Mouse (Mus musculus): ENCODE measurements around the gene Nudc.
A peak's percentile ranks its signal among the peaks of the same experiment; 100 is the strongest.

Gene Nudc

GRCm38 (mm10) chr4:133545272-133546231 is at the start of gene Nudc:
Nudc (minus strand) TSS chr4:133545996.
- peak; percentile 96 to 97 for DNase-seq

DNA sequence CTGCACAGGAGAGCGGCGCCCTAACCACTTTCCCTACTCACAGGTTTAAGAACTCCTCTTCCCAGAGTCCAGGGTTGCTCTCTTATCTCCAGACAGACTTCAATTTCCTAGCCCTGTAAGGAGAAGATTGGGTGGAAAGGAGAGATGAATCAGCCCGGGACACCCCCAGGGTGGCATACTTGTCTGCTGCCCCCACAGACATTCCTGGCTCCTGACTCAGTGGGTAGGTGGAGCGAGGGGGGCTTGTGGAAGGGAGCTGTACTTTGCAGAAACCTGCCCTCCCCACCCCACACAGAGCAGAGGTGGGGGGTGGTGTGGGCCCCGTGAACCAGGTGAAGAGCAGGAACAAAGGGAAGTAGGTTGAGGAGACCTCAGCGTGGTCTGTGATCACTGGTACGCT is 49.7 kb upstream of the Nudc start:
- no peak for DNase-seq

GRCm38 (mm10) chr4:133592570-133592969 is 46.8 kb upstream of the Nudc start:
- peak; percentile 83 to 84 for DNase-seq

GRCm38 (mm10) chr4:133584059-133584951 is 38.5 kb upstream of the Nudc start, which contains the start of gene Gpn2:
Gpn2 (plus strand) TSS chr4:133584362.
- DNase-seq, result peak; percentile 78 to 81

DNA sequence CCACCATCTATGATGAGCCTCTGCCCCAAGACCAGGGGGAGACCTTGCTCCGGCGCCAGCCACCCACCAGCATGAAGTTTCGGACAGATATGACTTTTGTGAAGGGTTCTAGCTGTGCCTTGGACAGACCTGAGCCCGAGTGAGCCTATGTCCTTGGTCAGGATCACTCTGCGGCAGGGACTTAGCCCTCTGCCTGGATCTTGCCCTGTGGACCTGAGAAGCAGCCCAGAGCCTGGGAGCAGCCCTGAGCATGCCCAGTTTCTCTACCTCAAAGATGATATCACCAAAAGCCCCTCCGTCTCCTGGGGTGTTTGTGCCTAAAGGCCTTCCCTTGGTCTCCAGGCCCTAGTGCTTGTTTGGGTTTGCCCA is 37.9 kb upstream of the Nudc start:
- no peak for DNase-seq

DNA sequence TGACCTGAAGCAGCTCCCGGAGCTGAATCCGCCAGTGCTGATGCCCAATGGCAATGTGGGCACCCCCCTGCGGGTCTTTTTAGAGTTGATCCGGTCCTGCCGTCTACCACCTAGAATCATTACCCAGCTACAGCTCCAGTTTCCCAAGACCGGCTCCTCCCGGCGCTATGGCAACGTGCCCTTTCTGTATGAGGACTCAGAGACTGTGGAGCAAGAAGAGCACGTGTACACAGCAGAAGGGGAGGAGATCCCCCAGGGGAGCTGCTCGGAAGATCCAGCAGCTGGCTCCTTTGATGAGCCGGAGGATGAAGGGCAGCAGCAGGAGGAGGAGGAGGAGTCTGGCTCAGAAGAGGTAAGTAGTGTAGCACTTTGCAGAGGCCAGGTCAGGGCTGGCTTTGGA is 32.2 kb upstream of the Nudc start:
- no peak for DNase-seq

DNA sequence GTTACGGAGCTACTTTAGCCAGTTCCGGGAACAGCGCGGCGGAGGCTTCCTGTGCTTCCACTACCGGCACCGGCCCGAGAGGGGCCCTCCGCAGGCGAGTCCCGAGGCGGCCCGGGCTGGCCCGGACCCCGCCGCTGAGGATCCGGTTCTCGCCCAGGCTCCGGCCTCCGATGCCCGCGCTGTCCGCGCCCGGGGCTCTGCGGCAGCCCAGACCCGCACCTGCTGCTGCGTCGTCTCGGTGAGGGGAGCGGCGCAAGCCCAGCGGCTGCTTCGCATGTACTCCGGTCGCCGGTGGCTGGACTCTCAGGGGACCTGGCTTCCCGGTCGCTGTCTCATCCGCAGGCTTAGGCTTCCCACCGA is 29.0 kb upstream of the Nudc start:
- DNase-seq, result no peak

DNA sequence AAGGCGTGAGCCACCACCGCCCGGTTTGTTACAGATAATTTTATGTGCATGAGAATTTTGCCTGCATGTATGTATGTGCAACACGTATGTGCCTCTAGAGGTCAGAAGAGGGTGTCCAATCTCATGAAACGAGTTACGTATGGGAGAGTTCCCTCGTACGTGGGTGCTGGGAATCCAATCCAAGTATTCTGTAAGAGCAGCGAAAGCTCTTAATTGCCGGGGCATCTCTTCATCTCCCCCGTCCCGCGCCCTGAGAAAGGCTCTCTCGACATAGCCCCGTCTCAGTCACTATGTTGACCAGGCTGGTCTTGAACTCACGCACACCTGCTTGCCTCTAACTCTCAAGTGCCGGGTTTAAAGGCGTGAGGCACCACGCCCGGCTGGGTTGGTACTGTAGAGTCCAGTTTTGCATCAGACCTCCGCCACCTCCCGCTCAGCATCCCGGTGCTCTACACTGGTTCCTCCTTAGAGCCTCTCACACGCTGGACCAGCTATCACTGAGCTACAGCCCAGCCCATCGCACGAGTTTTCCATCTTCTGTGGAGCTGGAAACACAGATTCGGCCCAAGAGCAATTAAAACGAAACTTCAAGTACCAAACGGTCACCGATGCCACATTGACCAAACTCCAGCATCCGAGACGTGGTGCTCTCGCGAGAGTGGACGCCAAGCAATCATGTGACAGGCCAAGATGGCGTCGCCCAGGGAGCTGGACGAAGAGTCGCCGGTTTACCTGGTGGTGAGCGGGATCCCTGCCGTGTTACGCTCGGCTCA is 28.5 kb upstream of the Nudc start, which contains the start of gene Gpatch3:
Gene Gpatch3 (plus strand): TSS at position 676 of the 773 bp plus-strand sequence.
- DNase-seq, result peak; percentile 95

GRCm38 (mm10) chr4:133570066-133570466 is 24.3 kb upstream of the Nudc start:
- DNase-seq, result no peak

DNA sequence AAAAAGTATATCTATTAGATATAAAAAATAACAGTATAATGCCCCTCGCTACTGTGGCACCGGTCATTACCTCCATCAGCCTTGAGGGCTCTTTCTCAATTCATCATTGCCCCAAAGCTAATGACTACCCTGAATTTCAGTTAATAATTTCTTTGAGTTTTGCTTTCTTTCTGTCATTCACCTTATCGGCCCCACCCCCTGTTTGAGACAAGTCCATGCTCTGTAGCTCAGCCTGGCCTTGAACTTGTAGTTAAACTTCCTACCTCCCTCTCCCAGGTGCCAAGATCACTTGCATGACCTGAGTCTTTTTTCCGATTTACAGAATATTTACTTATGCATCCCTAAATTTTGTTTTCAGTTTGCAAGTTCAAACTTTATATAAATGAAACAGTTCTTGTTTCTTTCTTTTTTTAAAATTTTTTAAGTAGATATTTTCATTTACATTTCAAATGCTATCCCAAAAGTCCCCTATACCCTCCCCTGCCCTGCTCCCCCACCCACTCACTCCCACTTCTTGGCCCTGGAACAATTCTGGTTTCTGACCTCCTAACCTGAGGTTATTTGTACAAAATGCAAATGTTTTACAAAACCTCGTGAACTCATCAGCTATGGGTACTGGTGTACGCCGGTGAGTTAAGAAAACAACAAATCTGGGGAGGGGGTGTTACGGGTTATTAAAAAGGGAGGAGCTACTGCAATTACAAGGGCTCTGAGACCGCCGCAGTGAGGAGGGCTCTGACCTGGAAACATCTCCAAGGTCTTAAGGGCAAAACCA is 23.7 kb upstream of the Nudc start:
- no peak for DNase-seq

DNA sequence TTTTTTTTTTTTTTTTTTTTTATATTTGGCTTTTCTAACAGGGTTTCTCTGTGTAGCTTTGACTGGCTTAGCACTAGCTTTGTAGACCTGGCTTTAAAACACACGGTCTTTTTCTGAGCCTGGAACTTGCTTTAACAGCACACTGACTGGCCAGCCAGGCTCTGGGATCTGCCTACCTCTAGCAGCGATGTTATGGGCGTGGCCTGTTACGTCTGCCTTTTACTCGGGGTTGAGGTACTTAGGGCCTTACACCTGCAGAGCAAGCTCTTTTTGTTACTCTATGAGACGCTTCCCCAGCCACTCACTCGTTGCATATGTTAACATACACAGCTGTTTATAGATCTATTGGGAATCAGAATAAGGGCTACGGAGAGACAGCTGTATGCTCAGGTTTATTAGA is 21.5 kb upstream of the Nudc start:
- no peak for DNase-seq

- DNase-seq, result peak; percentile 87 to 89
These were observed 17.4 kb upstream of the Nudc start for GRCm38 (mm10) chr4:133563123-133563571.

DNA sequence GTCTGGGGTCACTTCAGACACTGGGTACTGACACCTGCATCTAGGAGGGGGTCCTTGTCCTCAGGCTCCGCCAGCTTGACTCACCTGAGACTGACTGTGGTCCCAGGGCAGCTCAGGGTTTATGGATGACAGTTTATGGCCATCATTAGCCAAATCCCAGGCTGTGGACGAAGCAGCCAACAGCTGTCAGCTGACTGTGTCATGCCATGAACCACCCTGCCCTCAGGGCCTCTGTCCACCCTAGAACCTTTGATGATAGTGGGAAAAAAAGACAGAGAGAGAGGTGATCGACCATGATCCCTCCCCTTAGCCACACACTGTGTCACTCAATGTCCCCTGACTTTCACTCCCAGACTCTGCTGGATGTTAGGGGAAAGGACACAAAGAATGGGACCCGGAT is 15.8 kb upstream of the Nudc start:
- no peak for DNase-seq

GRCm38 (mm10) chr4:133559846-133560245 is 14.1 kb upstream of the Nudc start:
- DNase-seq, result no peak

DNA sequence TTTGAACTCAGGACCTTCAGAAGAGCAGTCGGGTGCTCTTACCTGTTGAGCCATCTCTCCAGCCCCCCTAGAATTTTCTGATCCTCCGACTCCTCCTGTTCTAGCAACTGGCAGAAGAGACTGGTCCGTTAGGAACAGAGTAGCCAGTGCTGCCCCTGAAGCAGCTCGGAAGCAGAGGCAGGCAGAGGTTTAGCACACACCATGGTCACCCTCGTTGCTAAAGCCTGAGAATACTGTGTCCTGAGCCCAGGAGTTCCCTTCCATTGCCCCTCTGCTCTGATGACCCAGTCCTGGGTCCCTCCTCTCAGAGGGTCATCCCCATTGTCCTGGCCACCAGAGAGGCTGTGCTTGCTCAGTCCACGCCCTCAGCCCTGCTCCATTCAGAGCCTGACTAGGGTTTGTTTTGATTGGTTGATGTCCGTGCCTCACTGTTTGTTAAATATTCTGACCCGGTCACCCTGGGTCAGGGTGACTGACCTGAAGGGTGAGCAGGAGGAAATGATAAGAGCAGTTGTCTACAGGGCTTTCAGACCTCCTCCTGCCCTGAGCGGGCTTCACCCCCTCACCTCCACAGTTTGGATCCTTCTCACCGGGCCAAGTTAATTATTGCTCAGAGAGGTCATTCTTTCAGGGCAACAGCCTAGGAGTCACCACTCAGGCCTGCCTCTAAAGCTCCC is 11.4 kb upstream of the Nudc start:
- DNase-seq, result no peak

DNA sequence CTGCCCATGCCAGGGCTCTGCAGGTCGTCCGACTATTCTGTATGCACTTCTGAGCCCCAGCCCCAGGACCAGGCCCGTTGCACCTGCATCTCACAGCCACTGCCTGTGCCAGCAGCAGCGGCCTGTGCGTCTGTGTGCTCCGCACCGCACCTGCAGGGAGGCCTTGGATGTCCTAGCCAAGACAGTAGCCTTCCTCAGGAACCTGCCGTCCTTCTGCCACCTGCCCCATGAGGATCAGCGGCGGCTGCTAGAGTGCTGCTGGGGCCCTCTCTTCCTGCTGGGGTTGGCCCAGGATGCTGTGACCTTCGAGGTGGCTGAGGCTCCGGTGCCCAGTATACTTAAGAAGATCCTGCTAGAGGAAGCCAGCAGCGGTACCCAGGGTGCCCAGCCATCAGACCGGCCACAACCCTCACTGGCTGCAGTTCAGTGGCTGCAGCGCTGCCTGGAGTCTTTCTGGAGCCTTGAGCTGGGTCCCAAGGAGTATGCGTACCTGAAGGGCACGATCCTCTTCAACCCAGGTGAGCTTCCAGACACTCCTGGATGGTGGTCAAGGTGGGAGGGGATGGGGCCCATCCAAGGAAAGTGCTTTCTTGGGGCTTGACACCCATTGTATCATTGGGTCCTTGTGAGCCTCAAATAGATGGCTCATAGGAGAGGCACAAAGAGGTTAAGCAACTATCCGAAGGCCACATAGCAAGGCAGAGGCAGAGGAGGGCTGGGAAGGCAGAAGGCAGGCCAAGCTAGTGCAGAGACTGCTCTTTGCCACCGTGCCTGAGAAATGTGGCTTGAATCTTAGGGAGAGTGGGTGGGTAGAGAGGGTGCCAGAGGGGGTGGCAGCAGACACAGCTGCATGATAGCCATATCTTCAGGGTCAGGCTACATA is 7.9 kb upstream of the Nudc start:
- DNase-seq, result peak; percentile 38 to 51

GRCm38 (mm10) chr4:133552768-133553447 is 7.1 kb upstream of the Nudc start, which contains the start of gene Nr0b2:
Nr0b2 (plus strand) TSS chr4:133553376.
- peak; percentile 24 to 55 for DNase-seq

DNA sequence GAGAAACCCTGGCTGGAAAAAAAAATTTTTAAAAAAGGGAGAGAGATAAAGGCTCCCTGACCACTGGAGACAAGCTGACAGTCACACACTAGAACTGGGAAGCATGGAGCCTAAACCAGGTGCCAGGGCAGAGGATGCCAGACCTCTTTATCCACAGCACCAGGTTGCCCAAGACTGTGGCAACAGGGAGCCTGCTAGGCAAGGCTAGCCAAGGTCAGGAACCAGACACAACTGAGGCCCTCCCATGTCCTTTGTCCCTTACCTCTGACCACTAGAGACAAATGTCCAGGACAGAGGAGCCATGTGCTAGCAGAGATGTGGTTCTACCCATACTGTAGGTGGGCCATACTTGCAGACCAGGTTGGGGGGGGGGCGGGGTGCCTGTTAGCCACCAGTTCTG is 6.2 kb upstream of the Nudc start:
- no peak for DNase-seq

- DNase-seq, result no peak
These were observed 9.1 kb downstream of the Nudc start for GRCm38 (mm10) chr4:133536652-133537051.

Measured in cerebellum, postnatal 14 days (tissue).